Mouse (Mus musculus) midbrain, embryonic 13.5 days (tissue): ENCODE measurements at regions not wholly inside any gene's neighbourhood (a gene's known extent, or its start where the extent isn't known, plus 50 kb on each side); places are given as distances from the start of the nearest gene placed in this dataset.

ENCODE experiments used
- ATAC-seq: fragments of 200-750 bp; cut with Nextera tagmentation; 2 replicates; pipeline ENCODE4 v1.8.0; 2017; ENCODE audit warnings: mild to moderate bottlenecking, moderate TSS enrichment, moderate library complexity
- H3K27ac ChIP-seq: fragments of 300-500 bp; sonication (generic); 2 replicates; pipeline ENCODE4 v1.5.1; 2015; ENCODE audit warnings: inconsistent platforms, mild to moderate bottlenecking, moderate library complexity
- H3K27me3 ChIP-seq: fragments of 300-500 bp; sonication (generic); 2 replicates; pipeline ENCODE4 v1.6.1; 2015; ENCODE audit warnings: mild to moderate bottlenecking, inconsistent platforms
- H3K36me3 ChIP-seq: fragments of 300-500 bp; sonication (generic); 2 replicates; pipeline ENCODE4 v1.6.1; 2015; ENCODE audit warnings: mild to moderate bottlenecking, inconsistent platforms
- H3K4me1 ChIP-seq: fragments of 300-500 bp; sonication (generic); replicated peaks from 2 replicates; pipeline ENCODE4 v1.6.1; 2015; ENCODE audit warnings: inconsistent platforms
- H3K4me2 ChIP-seq: fragments of 300-500 bp; sonication (generic); replicated peaks from 2 replicates; pipeline ENCODE4 v1.6.1; 2015; ENCODE audit warnings: moderate library complexity, mild to moderate bottlenecking, inconsistent platforms
- H3K4me3 ChIP-seq: fragments of 300-500 bp; sonication (generic); replicated peaks from 2 replicates; pipeline ENCODE4 v1.5.1; 2015; ENCODE audit warnings: mild to moderate bottlenecking, inconsistent platforms
- H3K9ac ChIP-seq: fragments of 300-500 bp; sonication (generic); replicated peaks from 2 replicates; pipeline ENCODE4 v1.6.1; 2015; ENCODE audit warnings: mild to moderate bottlenecking, inconsistent platforms
- H3K9me3 ChIP-seq: fragments of 300-500 bp; sonication (generic); 2 replicates; pipeline ENCODE4 v1.6.1; 2016; ENCODE audit warnings: mild to moderate bottlenecking, inconsistent platforms
- WGBS: fragments of 180-500 bp; shearing (Covaris S2); methylation state at CpG from one replicate; pipeline ENCODE4 v1.1.7; 2015; 5-methylcytosine and 5-hydroxymethylcytosine counted together

DNA sequence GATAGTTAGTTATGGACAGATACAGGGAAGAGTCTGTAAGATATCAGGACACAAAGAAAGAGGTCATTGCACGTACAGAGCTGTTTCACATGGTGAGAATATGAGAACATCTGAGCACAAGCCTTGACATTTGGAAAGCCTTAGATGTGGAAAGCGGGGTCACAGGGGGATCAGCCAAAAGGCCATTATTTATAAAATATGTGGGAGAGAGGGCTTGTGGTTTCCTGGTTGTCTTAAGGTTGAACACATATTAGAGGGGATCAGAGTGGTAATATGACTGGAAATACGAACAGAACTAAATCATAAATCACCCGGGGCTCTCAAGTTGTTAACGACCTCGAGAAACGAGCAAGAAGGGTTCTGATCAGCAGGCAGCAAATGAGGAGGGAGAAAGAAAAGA is 68.2 kb downstream of the Ankrd7 start:
- Histone ChIP-seq H3K4me3 (no peak overlapping the region), H3K9me3 (no peaks in the 10 kb centered on the region), H3K9ac (no peak overlapping the region), H3K36me3 (no peaks in the 10 kb centered on the region), H3K4me1 (no peaks in the 10 kb centered on the region), H3K4me2 (no peak overlapping the region), H3K27me3 (no peaks in the 10 kb centered on the region), H3K27ac (no peak overlapping the region)
- ATAC-seq = peak; percentile 65; the same call in 1 of the 2 replicates
- WGBS = 71% methylated on average over 7 of the region's 7 CpGs

DNA sequence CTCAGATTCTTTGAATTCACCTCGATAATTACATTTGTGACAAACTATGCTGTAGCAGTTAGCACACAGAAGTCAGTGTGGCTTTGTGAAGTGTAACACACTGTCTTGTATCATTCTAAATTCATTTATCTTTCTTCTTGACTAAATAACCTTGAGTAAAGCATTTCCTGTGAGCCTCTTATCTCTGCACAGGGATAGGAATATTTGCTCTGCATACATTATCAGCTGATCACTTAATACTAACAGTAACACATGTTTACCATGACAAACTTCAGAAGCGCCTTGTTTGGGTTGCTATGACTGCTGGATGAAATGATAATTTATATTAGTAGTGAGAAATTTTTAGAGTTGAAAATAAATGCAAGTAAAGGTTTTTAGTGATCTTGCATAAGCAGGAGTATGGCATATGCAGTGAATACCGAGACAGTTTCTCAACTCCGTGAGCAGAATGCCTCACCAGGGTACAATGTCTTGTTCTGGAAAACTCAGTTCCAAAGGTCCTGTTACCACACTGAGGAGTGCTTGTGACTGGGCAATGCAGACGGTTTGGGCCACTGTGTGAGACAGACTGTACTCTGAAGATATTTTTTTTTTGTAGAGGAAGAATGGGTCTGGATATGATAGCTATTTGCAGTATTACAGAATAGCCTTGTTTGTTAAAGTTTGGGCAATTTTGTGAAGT is 80.0 kb downstream of the Ankrd7 start:
- Histone ChIP-seq H3K36me3 (no peaks in the 10 kb centered on the region), H3K27me3 (no peaks in the 10 kb centered on the region), H3K4me1 (no peaks in the 10 kb centered on the region), H3K9me3 (no peaks in the 10 kb centered on the region), H3K4me2 (no peak overlapping the region), H3K4me3 (no peak overlapping the region), H3K9ac (no peak overlapping the region), H3K27ac (no peak overlapping the region)
- WGBS = 88% methylated on average over 5 of the region's 5 CpGs
- ATAC-seq = no peak
